Mouse (Mus musculus): ENCODE results near the gene Prcp.
"Not testable (repeated sequence)": the region's sequence is repeated elsewhere in the genome, so short reads cannot be mapped to it uniquely, and the experiment has no call there.

The Prcp gene

GRCm38 (mm10) chr7:92890618-92891230, 16.5 kb downstream of the Prcp start:
- no peak for DNase-seq (ENCODE audit: low spot score)

GRCm38 (mm10) chr7:92893478-92893877, 19.2 kb downstream of the Prcp start:
- no peak for DNase-seq (ENCODE audit: low spot score)

- DNase-seq (ENCODE audit: low spot score), result no peak
These were observed 21.8 kb downstream of the Prcp start for GRCm38 (mm10) chr7:92896036-92896435.

- no peak for DNase-seq (ENCODE audit: low spot score)
These were observed 22.8 kb downstream of the Prcp start for GRCm38 (mm10) chr7:92897021-92897420.

GRCm38 (mm10) chr7:92903360-92904038, 29.2 kb downstream of the Prcp start:
- DNase-seq (ENCODE audit: low spot score), result peak; percentile 32

- not testable (repeated sequence) for DNase-seq (ENCODE audit: low spot score)
These were observed 30.0 kb downstream of the Prcp start for GRCm38 (mm10) chr7:92904285-92904684.

GRCm38 (mm10) chr7:92920172-92920856, 46.0 kb downstream of the Prcp start:
- no peak for DNase-seq (ENCODE audit: low spot score)

GRCm38 (mm10) chr7:92920857-92921172, 46.5 kb downstream of the Prcp start:
- DNase-seq (ENCODE audit: low spot score), result no peak

GRCm38 (mm10) chr7:92932792-92933191, 58.5 kb downstream of the Prcp start:
- no peak for DNase-seq (ENCODE audit: low spot score)

GRCm38 (mm10) chr7:92933308-92933948, 59.2 kb downstream of the Prcp start:
- not testable (repeated sequence) for DNase-seq (ENCODE audit: low spot score)

GRCm38 (mm10) chr7:92936747-92937146, 62.5 kb downstream of the Prcp start:
- DNase-seq (ENCODE audit: low spot score), result no peak

GRCm38 (mm10) chr7:92937955-92938354, 63.7 kb downstream of the Prcp start:
- no peak for DNase-seq (ENCODE audit: low spot score)

GRCm38 (mm10) chr7:92939776-92940175, 65.5 kb downstream of the Prcp start:
- DNase-seq (ENCODE audit: low spot score), result no peak

GRCm38 (mm10) chr7:92950775-92951174, 76.5 kb downstream of the Prcp start:
- DNase-seq (ENCODE audit: low spot score), result no peak

GRCm38 (mm10) chr7:92952210-92952609, 77.9 kb downstream of the Prcp start:
- DNase-seq (ENCODE audit: low spot score), result no peak

- DNase-seq (ENCODE audit: low spot score), result no peak
These were observed 85.5 kb downstream of the Prcp start for GRCm38 (mm10) chr7:92959758-92960157.

- no peak for DNase-seq (ENCODE audit: low spot score)
These were observed 87.6 kb downstream of the Prcp start for GRCm38 (mm10) chr7:92961876-92962275.

GRCm38 (mm10) chr7:92964754-92965501, 90.7 kb downstream of the Prcp start:
- peak; percentile 64 for DNase-seq (ENCODE audit: low spot score)

- DNase-seq (ENCODE audit: low spot score), result peak; percentile 35
These were observed 93.3 kb downstream of the Prcp start for GRCm38 (mm10) chr7:92967381-92968127.

GRCm38 (mm10) chr7:92977429-92977828, 103.2 kb downstream of the Prcp start:
- DNase-seq (ENCODE audit: low spot score), result no peak

GRCm38 (mm10) chr7:92978225-92978624, 104.0 kb downstream of the Prcp start:
- no peak for DNase-seq (ENCODE audit: low spot score)
